Mouse (Mus musculus): Measurements from ENCODE around the gene Pla2g2f.

GRCm38 (mm10) chr4:138725127-138725461 lies 32.3 kb downstream of the Pla2g2f start:
- TF ChIP-seq EP300 (IDR thresholded peaks at IDR 0.05; ENCODE audit: low read depth) (no peak), CTCF (IDR thresholded peaks at IDR 0.05; ENCODE audit: low read depth) (no peak)

Measured in liver, embryonic 14.5 days (tissue).